Mouse (Mus musculus) hindbrain, embryonic 14.5 days (tissue): ENCODE data around the gene Pax2. TPM values are rescaled to one million over a fixed set of nuclear protein-coding genes. Genes with fewer than 3 reads are reported as not detected.

ENCODE experiments used
- ATAC-seq: fragments of 200-750 bp; cut with Nextera tagmentation; 2 replicates; pipeline ENCODE4 v1.8.0; 2017; ENCODE audit warnings: moderate number of reproducible peaks, mild to moderate bottlenecking, moderate TSS enrichment, moderate library complexity; ENCODE audit not compliant: low FRiP score
- DNase-seq: peaks from one replicate; pipeline ENCODE4 v3.0.0-alpha.2; 2015; ENCODE audit warnings: low spot score
- H3K27ac ChIP-seq: fragments of 300-500 bp; sonication (generic); 2 replicates; pipeline ENCODE4 v1.5.1; 2014; ENCODE audit warnings: mild to moderate bottlenecking, moderate library complexity
- H3K27me3 ChIP-seq: fragments of 300-500 bp; sonication (generic); 2 replicates; pipeline ENCODE4 v1.6.1; 2014; ENCODE audit warnings: mild to moderate bottlenecking, low read length, mixed read lengths; ENCODE audit not compliant: control insufficient read depth, insufficient read depth
- H3K36me3 ChIP-seq: fragments of 300-500 bp; sonication (generic); replicated peaks from 2 replicates; pipeline ENCODE4 v1.6.1; 2014; ENCODE audit not compliant: control insufficient read depth, insufficient read depth
- H3K4me1 ChIP-seq: fragments of 300-500 bp; sonication (generic); replicated peaks from 2 replicates; pipeline ENCODE4 v1.6.1; 2014; ENCODE audit warnings: antibody characterized with exemption, low read length, mixed read lengths; ENCODE audit not compliant: control insufficient read depth, insufficient read depth
- H3K4me2 ChIP-seq: fragments of 300-500 bp; sonication (generic); replicated peaks from 2 replicates; pipeline ENCODE4 v1.6.1; 2014; ENCODE audit warnings: mild to moderate bottlenecking, moderate library complexity
- H3K4me3 ChIP-seq: fragments of 300-500 bp; sonication (generic); replicated peaks from 2 replicates; pipeline ENCODE4 v1.5.1; 2014; ENCODE audit warnings: mild to moderate bottlenecking, low read length
- H3K9ac ChIP-seq: fragments of 300-500 bp; sonication (generic); 2 replicates; pipeline ENCODE4 v1.6.1; 2014
- H3K9me3 ChIP-seq: fragments of 300-500 bp; sonication (generic); 2 replicates; pipeline ENCODE4 v1.6.1; 2016; ENCODE audit warnings: low read length; ENCODE audit not compliant: control insufficient read depth
- WGBS: fragments of 180-500 bp; shearing (Covaris S2); extraction: QIAGEN DNeasy Blood & Tissue Kit; methylation state at CpG from one replicate; pipeline ENCODE4 v1.1.7; 2014; 5-methylcytosine and 5-hydroxymethylcytosine counted together
- polyA plus RNA-seq: library from polyadenylated mRNA; unstranded; fragments of >200 nt; fragmentation: Nextera tagmentation; extraction: Ambion mirVana; gene quantifications from 2 replicates; pipeline ENCODE4 v1.2.1, GENCODE M21; 2014

The Pax2 gene
- polyA plus RNA-seq, 1 experiment from 2014 or later = 22.1 TPM

- peak overlapping the region; percentile 44 for H3K4me2 ChIP-seq
- peak overlapping the region; percentile 29; the same call in 1 of the 2 replicates for H3K27ac ChIP-seq
- H3K9ac ChIP-seq = peak overlapping the region; percentile 71
- H3K4me3 ChIP-seq = peak overlapping the region; percentile 47
- DNase-seq (no peak), ATAC-seq (no peak)
- no peaks in the 10 kb centered on the region for H3K36me3 ChIP-seq
- no peaks in the 10 kb centered on the region for H3K4me1 ChIP-seq
- H3K9me3 ChIP-seq = no peaks in the 10 kb centered on the region
- peaks cover 53% of the 10 kb centered on the region for H3K27me3 ChIP-seq
- WGBS = 48% methylated on average over 7 of the region's 7 CpGs
Measured at GRCm38 (mm10) chr19:44762121-44762621, 6.3 kb downstream of the Pax2 start.

- Histone ChIP-seq H3K36me3 (no peaks in the 10 kb centered on the region), H3K4me3 (no peak overlapping the region), H3K4me2 (no peak overlapping the region), H3K9me3 (no peaks in the 10 kb centered on the region), H3K27ac (no peak overlapping the region), H3K4me1 (no peaks in the 10 kb centered on the region), H3K27me3 (no peaks in the 10 kb centered on the region), H3K9ac (no peak overlapping the region)
- no peak for ATAC-seq
- no peak for DNase-seq
- WGBS = 74% methylated on average over 6 of the region's 6 CpGs
Measured at GRCm38 (mm10) chr19:44770268-44771050, 14.6 kb downstream of the Pax2 start.

DNA sequence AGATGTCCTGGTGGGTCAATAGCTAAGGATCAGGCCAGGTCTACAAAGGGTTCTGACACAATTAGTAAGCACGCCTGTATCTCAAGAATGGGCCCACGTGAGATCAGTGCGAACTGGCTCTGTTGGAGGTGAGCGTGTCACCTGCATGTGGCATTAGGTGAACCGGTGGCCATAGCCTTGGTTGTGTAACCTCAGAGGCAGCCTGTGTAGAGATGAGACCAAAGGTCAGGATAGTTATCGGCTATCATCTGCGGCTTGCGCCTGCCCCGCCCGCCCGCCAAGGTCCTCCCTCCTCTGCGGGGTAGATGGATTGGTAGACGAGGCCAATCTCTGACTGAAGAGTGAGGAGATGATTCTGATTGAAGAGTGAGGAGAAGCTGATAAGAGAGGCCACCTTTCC, 15.7 kb downstream of the Pax2 start:
- no peak overlapping the region for H3K4me2 ChIP-seq
- H3K4me1 ChIP-seq = no peaks in the 10 kb centered on the region
- no peak overlapping the region for H3K9ac ChIP-seq
- no peaks in the 10 kb centered on the region for H3K36me3 ChIP-seq
- no peaks in the 10 kb centered on the region for H3K9me3 ChIP-seq
- no peaks in the 10 kb centered on the region for H3K27me3 ChIP-seq
- 93% methylated on average over 13 of the region's 13 CpGs for WGBS
- H3K4me3 ChIP-seq = no peak overlapping the region
- no peak for ATAC-seq
- DNase-seq = no peak
- no peak overlapping the region for H3K27ac ChIP-seq

- no peak overlapping the region for H3K27ac ChIP-seq
- no peak overlapping the region for H3K4me3 ChIP-seq
- 0 out of 2 replicates have a peak, but pooled peaks cover 2% of the 10 kb centered on the region for H3K4me1 ChIP-seq
- no peaks in the 10 kb centered on the region for H3K9me3 ChIP-seq
- H3K9ac ChIP-seq = no peak overlapping the region
- H3K36me3 ChIP-seq = no peaks in the 10 kb centered on the region
- ATAC-seq (no peak), DNase-seq (no peak)
- H3K27me3 ChIP-seq = 0 out of 2 replicates have a peak, but pooled peaks cover 3% of the 10 kb centered on the region
- 55% methylated on average over 3 of the region's 3 CpGs for WGBS
- no peak overlapping the region for H3K4me2 ChIP-seq
Measured at GRCm38 (mm10) chr19:44781987-44782386, 26.1 kb downstream of the Pax2 start.

- Histone ChIP-seq H3K9me3 (no peaks in the 10 kb centered on the region), H3K36me3 (no peaks in the 10 kb centered on the region), H3K27ac (no peak overlapping the region), H3K4me3 (no peak overlapping the region), H3K9ac (no peak overlapping the region), H3K4me1 (0 out of 2 replicates have a peak, but pooled peaks cover 2% of the 10 kb centered on the region), H3K27me3 (0 out of 2 replicates have a peak, but pooled peaks cover 3% of the 10 kb centered on the region), H3K4me2 (no peak overlapping the region)
- no peak for ATAC-seq
- no peak for DNase-seq
- WGBS = 70% methylated on average over 4 of the region's 4 CpGs
Measured at GRCm38 (mm10) chr19:44784391-44784790, 28.5 kb downstream of the Pax2 start.

DNA sequence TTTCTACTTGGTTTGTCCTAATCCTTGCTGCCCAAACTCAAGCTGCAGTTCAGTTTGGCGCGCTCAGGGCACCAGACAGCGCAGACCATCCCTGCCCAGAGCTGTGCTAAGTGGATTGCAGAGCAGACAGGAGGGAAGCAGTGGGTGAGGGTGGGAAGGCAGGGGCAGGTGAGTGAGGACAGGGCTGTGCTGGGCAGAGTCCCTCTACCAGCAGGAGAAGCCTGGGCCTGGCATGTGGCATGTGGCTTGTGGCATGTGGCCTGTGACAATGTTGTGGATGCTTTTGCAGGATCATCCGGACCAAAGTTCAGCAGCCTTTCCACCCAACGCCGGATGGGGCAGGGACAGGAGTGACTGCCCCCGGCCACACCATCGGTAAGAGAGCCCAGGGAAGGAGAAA, 32.6 kb downstream of the Pax2 start:
- WGBS = 93% methylated on average over 8 of the region's 8 CpGs
- H3K4me1 ChIP-seq = 0 out of 2 replicates have a peak, but pooled peaks cover 2% of the 10 kb centered on the region
- H3K4me2 ChIP-seq = no peak overlapping the region
- 0 out of 2 replicates have a peak, but pooled peaks cover 3% of the 10 kb centered on the region for H3K27me3 ChIP-seq
- H3K9me3 ChIP-seq = no peaks in the 10 kb centered on the region
- no peak overlapping the region for H3K4me3 ChIP-seq
- H3K9ac ChIP-seq = no peak overlapping the region
- no peaks in the 10 kb centered on the region for H3K36me3 ChIP-seq
- H3K27ac ChIP-seq = no peak overlapping the region
- DNase-seq (no peak), ATAC-seq (no peak)

DNA sequence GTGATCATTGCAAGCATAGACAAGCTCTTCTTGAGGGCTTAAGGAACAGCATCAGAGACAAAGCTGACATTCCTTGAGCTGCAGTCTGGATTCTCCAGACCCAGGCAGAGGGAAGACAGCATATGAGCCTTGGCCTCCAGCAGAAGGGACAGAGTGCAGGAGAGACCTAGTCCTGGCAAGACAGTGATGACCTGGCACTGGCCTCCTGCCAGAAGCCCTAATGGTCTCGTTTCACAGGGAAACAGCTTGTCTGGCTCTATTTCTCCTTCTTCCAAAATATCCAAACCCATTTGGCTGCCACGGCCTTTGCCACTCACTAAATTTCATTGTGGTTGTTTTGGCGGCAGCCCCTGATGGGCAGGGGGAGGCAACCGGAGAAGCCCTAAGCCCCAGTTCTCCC, 36.1 kb downstream of the Pax2 start:
- H3K9me3 ChIP-seq = no peaks in the 10 kb centered on the region
- H3K4me2 ChIP-seq = no peak overlapping the region
- no peaks in the 10 kb centered on the region for H3K27me3 ChIP-seq
- ATAC-seq = no peak
- no peak overlapping the region for H3K4me3 ChIP-seq
- peaks cover 8% of the 10 kb centered on the region for H3K4me1 ChIP-seq
- WGBS = 63% methylated on average over 4 of the region's 4 CpGs
- DNase-seq = no peak
- no peak overlapping the region for H3K9ac ChIP-seq
- no peak overlapping the region for H3K27ac ChIP-seq
- no peaks in the 10 kb centered on the region for H3K36me3 ChIP-seq

- WGBS = 13% methylated on average over 20 of the region's 21 CpGs
- Histone ChIP-seq H3K27ac (peak overlapping the region; percentile 84), H3K27me3 (no peaks in the 10 kb centered on the region), H3K4me2 (peak overlapping the region; percentile 26), H3K9me3 (no peaks in the 10 kb centered on the region), H3K36me3 (no peaks in the 10 kb centered on the region), H3K9ac (peak overlapping the region; percentile 29; the same call in 1 of the 2 replicates), H3K4me1 (peaks cover 23% of the 10 kb centered on the region), H3K4me3 (no peak overlapping the region)
- DNase-seq (peak; percentile 40), ATAC-seq (peak; percentile 53)
Measured at GRCm38 (mm10) chr19:44797110-44798060, 41.5 kb downstream of the Pax2 start.

DNA sequence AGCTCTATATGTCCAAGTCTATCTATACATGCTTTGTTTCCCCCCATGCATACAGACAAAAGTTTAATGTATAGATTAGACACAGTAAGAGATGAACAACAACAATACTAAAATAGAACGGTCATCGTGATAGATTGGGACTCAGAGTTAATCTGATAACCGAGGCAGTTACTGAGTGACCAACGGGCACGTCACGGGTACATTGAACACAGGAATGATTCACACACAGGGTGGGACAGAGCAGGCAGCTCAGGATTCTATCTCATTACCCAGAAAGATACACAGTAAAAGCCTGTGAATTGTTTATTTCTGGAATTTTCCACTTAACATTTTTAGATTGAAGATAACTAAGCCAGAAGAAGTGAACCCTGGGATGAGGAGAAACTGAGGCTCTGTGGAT, 42.9 kb downstream of the Pax2 start:
- Histone ChIP-seq H3K9me3 (no peaks in the 10 kb centered on the region), H3K36me3 (no peaks in the 10 kb centered on the region), H3K4me1 (peaks cover 27% of the 10 kb centered on the region)

More for the DNA sequence above, 42.9 kb downstream of the Pax2 start:
- H3K9ac ChIP-seq = no peak overlapping the region
- ATAC-seq = no peak
- 0 out of 2 replicates have a peak overlapping the region, but pooled peaks have one; percentile 84 for H3K27ac ChIP-seq
- WGBS = 71% methylated on average over 6 of the region's 6 CpGs
- no peak overlapping the region for H3K4me2 ChIP-seq
- no peak overlapping the region for H3K4me3 ChIP-seq
- no peaks in the 10 kb centered on the region for H3K27me3 ChIP-seq
- DNase-seq = no peak
